Mouse (Mus musculus) liver, embryonic 14.5 days (tissue): ENCODE measurements around the gene Wdr53.

Source experiments
- CTCF ChIP-seq: IDR thresholded peaks from 2 replicates; pipeline ENCODE4 v1.5.1; 2016; ENCODE audit warnings: antibody characterized with exemption, low read depth, control low read depth
- EP300 ChIP-seq: IDR thresholded peaks from 2 replicates; pipeline ENCODE4 v1.6.1; 2016; ENCODE audit warnings: antibody characterized with exemption, low read depth

GRCm38 (mm10) chr16:32246351-32246791, 656 bp upstream of the Wdr53 start:
- TF ChIP-seq CTCF (no peak), EP300 (no peak)
